Mouse (Mus musculus) neural tube, embryonic 11.5 days (tissue): ENCODE results near the gene Prdm9. TPM values are rescaled to one million over a fixed set of nuclear protein-coding genes. Genes with fewer than 3 reads are reported as not detected.
"Not testable (repeated sequence)": the region's sequence is repeated elsewhere in the genome, so short reads cannot be mapped to it uniquely, and the experiment has no call there.

Experiments
- ATAC-seq: fragments of 200-750 bp; cut with Nextera tagmentation; 2 replicates; pipeline ENCODE4 v1.8.0; 2017; ENCODE audit warnings: moderate number of reproducible peaks, mild to moderate bottlenecking, moderate TSS enrichment, moderate library complexity; ENCODE audit not compliant: insufficient read depth, low FRiP score, low TSS enrichment
- DNase-seq: peaks from one replicate; pipeline ENCODE4 v3.0.0-alpha.2; 2015; ENCODE audit warnings: low spot score
- H3K27ac ChIP-seq: fragments of 300-500 bp; sonication (generic); 2 replicates; pipeline ENCODE4 v1.5.1; 2014; ENCODE audit warnings: low read depth, mild to moderate bottlenecking, low read length
- H3K27me3 ChIP-seq: fragments of 300-500 bp; sonication (generic); 2 replicates; pipeline ENCODE4 v1.6.1; 2014; ENCODE audit warnings: mild to moderate bottlenecking, low read length, mixed read lengths; ENCODE audit not compliant: control insufficient read depth, insufficient read depth
- H3K36me3 ChIP-seq: fragments of 300-500 bp; sonication (generic); 2 replicates; pipeline ENCODE4 v1.6.1; 2014; ENCODE audit warnings: mild to moderate bottlenecking, low read length, moderate library complexity, mixed read lengths; ENCODE audit not compliant: control insufficient read depth, insufficient read depth
- H3K4me1 ChIP-seq: fragments of 300-500 bp; sonication (generic); 2 replicates; pipeline ENCODE4 v1.6.1; 2014; ENCODE audit warnings: low read length, mixed read lengths; ENCODE audit not compliant: control insufficient read depth, insufficient read depth
- H3K4me2 ChIP-seq: fragments of 300-500 bp; sonication (generic); 2 replicates; pipeline ENCODE4 v1.6.1; 2014; ENCODE audit warnings: low read depth, mild to moderate bottlenecking, moderate library complexity
- H3K4me3 ChIP-seq: fragments of 300-500 bp; sonication (generic); 2 replicates; pipeline ENCODE4 v1.5.1; 2014; ENCODE audit warnings: low read depth, low read length
- H3K9ac ChIP-seq: fragments of 300-500 bp; sonication (generic); 2 replicates; pipeline ENCODE4 v1.6.1; 2014; ENCODE audit warnings: mild to moderate bottlenecking, low read length
- H3K9me3 ChIP-seq: fragments of 300-500 bp; sonication (generic); 2 replicates; pipeline ENCODE4 v1.6.1; 2016; ENCODE audit warnings: low read length; ENCODE audit not compliant: control insufficient read depth
- WGBS: fragments of 180-500 bp; shearing (Covaris S2); extraction: QIAGEN DNeasy Blood & Tissue Kit; methylation state at CpG from one replicate; pipeline ENCODE4 v1.1.7; 2014; 5-methylcytosine and 5-hydroxymethylcytosine counted together
- polyA plus RNA-seq: library from polyadenylated mRNA; unstranded; fragments of >200 nt; fragmentation: Nextera tagmentation; extraction: Ambion mirVana; gene quantifications from 2 replicates; pipeline ENCODE4 v1.2.1, GENCODE M21; 2014

Prdm9 gene
- polyA plus RNA-seq, 1 experiment from 2014 or later, result 1.0 TPM

DNA sequence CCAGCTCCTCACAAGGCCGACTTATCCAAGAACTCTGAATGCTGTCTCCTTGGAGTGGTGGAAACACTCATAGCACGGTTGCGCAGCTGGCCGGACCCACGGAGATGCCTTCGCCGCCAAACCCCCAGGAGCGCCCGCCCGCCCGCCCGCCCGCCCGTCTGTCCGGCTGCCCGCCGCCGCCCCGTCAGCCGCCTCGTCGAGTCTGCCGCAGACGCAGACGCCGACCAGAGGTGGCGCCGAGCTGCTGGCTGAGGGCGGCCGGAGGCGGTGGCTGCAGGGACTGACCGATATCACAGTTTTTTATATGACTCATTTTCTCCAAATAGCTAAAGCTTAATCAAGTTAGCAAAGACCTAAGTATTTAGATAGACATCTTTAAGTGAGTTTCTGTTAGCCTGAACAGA is 13.1 kb upstream of the Prdm9 start:
- H3K4me1 ChIP-seq, result no peaks in the 10 kb centered on the region
- peak overlapping the region; percentile 14; the same call in 1 of the 2 replicates for H3K4me3 ChIP-seq
- 3% methylated on average over 31 of the region's 32 CpGs for WGBS
- no peaks in the 10 kb centered on the region for H3K36me3 ChIP-seq
- H3K27ac ChIP-seq, result no peak overlapping the region
- no peaks in the 10 kb centered on the region for H3K27me3 ChIP-seq
- ATAC-seq (no peak; the same call in 1 of the 2 replicates), DNase-seq (peak; percentile 61)
- H3K9me3 ChIP-seq, result no peaks in the 10 kb centered on the region
- H3K4me2 ChIP-seq, result peak overlapping the region; percentile 29
- H3K9ac ChIP-seq, result no peak overlapping the region

DNA sequence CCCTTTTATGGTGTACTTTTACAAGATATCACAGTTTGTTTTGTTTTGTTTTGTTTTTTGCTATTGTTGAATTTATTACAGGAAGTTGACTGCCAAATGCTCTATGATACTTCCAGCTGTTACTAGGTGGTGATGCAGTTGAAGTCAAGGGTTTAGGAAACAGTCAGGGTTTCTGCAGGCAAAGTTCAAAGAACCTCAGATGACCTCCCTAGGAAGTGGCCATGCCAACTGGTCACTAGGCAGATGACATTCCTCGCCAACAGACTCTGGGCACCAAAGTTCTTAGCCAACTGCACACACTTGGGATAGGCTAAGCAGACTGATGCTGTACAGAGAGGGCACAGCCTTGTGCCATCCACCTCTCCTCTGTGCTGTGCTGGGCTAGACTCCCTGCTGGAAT is 10.9 kb upstream of the Prdm9 start:
- H3K4me3 ChIP-seq, result no peak overlapping the region
- H3K9ac ChIP-seq, result no peak overlapping the region
- DNase-seq (no peak), ATAC-seq (no peak)
- H3K4me1 ChIP-seq, result no peaks in the 10 kb centered on the region
- no peak overlapping the region for H3K27ac ChIP-seq
- H3K4me2 ChIP-seq, result no peak overlapping the region
- WGBS, result 80% methylated on average over 1 of the region's 1 CpGs
- H3K36me3 ChIP-seq, result no peaks in the 10 kb centered on the region
- H3K27me3 ChIP-seq, result no peaks in the 10 kb centered on the region
- no peaks in the 10 kb centered on the region for H3K9me3 ChIP-seq

DNA sequence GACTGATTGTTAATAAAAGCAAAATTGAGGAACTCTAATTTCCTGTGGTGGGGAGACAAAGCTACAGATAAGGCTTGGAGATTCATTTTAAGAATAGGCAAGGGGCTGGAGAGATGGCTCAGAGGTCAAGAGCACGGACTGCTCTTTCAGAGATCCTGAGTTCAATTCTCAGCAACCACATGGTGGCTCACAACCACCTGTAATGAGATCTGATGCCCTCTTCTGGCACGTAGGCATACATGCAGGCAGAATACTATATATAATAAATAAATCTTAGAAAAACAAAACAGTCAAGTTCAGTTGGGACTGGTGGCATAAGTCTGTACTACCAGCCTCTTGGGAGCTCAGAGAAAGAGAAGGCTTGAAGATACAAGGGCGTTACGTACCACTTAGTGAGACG is 2.8 kb upstream of the Prdm9 start:
- H3K9ac ChIP-seq, result no peak overlapping the region
- DNase-seq (no peak), ATAC-seq (no peak)
- H3K27ac ChIP-seq, result no peak overlapping the region
- WGBS, result 76% methylated on average over 5 of the region's 5 CpGs
- H3K27me3 ChIP-seq, result no peaks in the 10 kb centered on the region
- H3K4me2 ChIP-seq, result no peak overlapping the region
- H3K9me3 ChIP-seq, result no peaks in the 10 kb centered on the region
- H3K4me3 ChIP-seq, result no peak overlapping the region
- 0 out of 2 replicates have a peak, but pooled peaks cover 3% of the 10 kb centered on the region for H3K4me1 ChIP-seq
- H3K36me3 ChIP-seq, result no peaks in the 10 kb centered on the region

DNA sequence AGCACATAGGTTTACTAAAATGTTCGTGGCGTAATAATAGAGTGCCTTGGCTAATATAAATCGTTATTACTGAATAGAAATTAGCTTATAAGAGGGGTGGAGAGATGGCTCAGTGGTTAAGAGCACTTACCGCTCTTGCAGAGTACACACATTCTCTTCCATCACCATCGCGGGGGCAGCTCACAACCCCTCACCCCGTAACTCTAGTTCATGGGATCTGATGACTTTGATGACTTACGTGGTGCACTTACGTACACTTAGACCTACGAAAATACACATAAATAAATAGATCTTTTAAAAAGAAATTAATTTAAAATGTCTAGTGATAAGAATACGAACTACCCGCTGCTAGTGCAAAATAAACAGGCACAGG is 760 bp upstream of the Prdm9 start:
- Histone ChIP-seq H3K27me3 (no peaks in the 10 kb centered on the region), H3K4me1 (0 out of 2 replicates have a peak, but pooled peaks cover 3% of the 10 kb centered on the region), H3K9ac (no peak overlapping the region), H3K27ac (no peak overlapping the region), H3K4me3 (peak overlapping the region; percentile 58), H3K4me2 (peak overlapping the region; percentile 33), H3K36me3 (no peaks in the 10 kb centered on the region), H3K9me3 (no peaks in the 10 kb centered on the region)
- ATAC-seq (no peak), DNase-seq (no peak)
- WGBS, result 51% methylated on average over 12 of the region's 12 CpGs

DNA sequence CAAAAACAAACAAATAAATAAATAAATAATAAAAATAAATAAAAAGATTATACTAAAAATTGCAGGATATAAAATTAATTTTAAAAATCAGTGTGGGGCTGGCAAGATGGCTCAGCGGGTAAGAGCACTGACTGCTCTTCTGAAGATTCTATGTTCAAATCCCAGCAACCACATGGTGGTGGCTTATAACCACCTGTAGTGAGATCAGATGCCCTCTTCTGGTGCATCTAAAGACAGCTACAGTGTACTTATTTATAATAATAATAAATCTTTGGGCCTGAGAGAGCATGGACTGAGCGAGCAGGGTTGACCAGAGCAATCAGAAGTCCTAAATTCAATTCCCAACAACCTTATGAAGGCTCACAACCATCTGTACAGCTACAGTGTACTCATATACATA is 4.2 kb downstream of the Prdm9 start:
- Histone ChIP-seq H3K36me3 (no peaks in the 10 kb centered on the region), H3K9me3 (no peaks in the 10 kb centered on the region), H3K9ac (no peak overlapping the region), H3K4me2 (no peak overlapping the region), H3K4me3 (no peak overlapping the region), H3K4me1 (0 out of 2 replicates have a peak, but pooled peaks cover 3% of the 10 kb centered on the region), H3K27ac (no peak overlapping the region), H3K27me3 (no peaks in the 10 kb centered on the region)
- no peak for DNase-seq
- WGBS, result 89% methylated on average over 2 of the region's 2 CpGs
- ATAC-seq, result no peak

DNA sequence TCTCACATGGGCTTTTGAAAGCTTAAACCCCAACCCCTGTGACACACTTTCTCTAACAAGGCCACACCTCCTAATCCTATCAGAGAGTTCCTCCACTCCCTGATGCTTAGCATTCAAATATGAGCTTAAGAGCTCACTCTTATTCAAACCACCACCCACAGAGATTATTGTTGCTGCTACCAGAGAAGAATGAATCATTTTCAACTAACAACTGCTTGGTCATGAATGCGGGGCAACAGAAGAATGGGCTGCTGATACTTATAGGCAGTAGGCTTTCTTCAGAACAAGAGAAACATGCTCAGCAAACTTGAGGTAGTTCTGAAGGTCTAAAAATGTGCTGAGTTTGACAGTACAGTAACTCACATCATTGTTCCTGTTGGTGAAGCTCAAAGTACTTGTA is 14.4 kb downstream of the Prdm9 start:
- H3K9ac ChIP-seq, result no peak overlapping the region
- 50% methylated on average over 1 of the region's 1 CpGs for WGBS
- no peak overlapping the region for H3K4me3 ChIP-seq
- H3K27me3 ChIP-seq, result no peaks in the 10 kb centered on the region
- ATAC-seq, result no peak
- DNase-seq, result no peak
- H3K4me1 ChIP-seq, result no peaks in the 10 kb centered on the region
- no peaks in the 10 kb centered on the region for H3K36me3 ChIP-seq
- H3K27ac ChIP-seq, result no peak overlapping the region
- no peak overlapping the region for H3K4me2 ChIP-seq
- H3K9me3 ChIP-seq, result no peaks in the 10 kb centered on the region

DNA sequence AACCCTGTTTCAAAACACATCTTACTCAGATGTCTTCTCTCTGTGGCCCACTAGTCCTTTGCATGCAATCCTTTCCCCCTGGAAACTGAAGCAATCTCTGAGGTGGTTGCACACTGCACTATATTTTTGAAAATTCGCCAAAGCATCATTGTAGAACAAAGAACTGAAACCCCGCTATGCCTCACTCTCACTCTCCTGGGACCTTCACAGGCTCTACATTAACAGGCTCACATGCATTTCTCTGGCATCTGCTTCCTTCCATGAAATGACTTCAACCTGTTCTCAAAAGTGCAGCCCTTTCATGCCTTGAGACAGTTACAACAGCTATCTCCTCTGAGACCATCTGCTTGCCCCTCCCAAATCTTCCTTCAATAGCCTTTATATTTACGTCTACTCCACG is 17.7 kb downstream of the Prdm9 start:
- DNase-seq, result no peak
- Histone ChIP-seq H3K9me3 (no peaks in the 10 kb centered on the region), H3K36me3 (no peaks in the 10 kb centered on the region), H3K4me1 (no peaks in the 10 kb centered on the region), H3K9ac (no peak overlapping the region), H3K4me2 (no peak overlapping the region), H3K4me3 (no peak overlapping the region), H3K27me3 (no peaks in the 10 kb centered on the region), H3K27ac (no peak overlapping the region)
- WGBS, result 72% methylated on average over 4 of the region's 4 CpGs
- ATAC-seq, result no peak

DNA sequence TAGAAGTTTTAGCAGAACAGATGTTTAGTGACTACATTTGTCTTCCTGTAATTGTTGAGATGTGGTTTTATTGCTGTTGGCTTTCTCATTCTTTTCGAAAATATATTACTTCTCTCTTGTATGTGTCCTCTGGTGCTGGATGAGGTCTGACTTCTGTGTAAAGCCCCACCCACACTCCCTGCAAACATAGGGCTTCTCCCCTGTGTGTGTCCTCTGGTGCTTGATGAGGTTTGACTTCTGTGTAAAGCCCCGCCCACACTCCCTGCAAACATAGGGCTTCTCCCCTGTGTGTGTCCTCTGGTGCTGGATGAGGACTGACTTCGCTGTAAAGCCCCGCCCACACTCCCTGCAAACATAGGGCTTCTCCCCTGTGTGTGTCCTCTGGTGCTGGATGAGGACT is 20.3 kb downstream of the Prdm9 start:
- H3K4me1 ChIP-seq, H3K36me3 ChIP-seq, H3K4me2 ChIP-seq, H3K27me3 ChIP-seq, H3K27ac ChIP-seq, H3K9me3 ChIP-seq, DNase-seq, ATAC-seq, H3K9ac ChIP-seq, H3K4me3 ChIP-seq: not testable (repeated sequence)
- 50% methylated on average over 4 of the region's 4 CpGs for WGBS

DNA sequence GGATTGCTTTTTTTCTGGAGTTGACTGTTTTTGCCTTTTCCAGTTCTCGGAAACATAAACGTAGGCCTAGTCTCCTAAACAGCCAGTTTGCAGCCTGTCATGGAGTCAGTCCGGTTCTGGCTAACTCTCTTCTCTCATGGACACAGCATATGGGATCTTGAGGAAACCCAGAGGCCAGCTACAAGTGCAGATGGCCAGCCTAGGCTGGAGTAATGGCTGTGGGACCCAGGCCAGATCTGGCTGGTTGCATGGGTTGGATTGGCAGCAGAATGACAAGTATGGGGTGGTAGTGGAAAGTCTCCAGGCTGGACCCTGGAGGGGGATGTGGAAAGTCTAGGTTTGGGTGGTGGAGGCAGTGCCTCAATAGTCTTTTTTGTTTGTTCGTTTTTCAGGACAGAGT is 23.8 kb downstream of the Prdm9 start:
- Histone ChIP-seq H3K4me2 (no peak overlapping the region), H3K9me3 (no peaks in the 10 kb centered on the region), H3K4me3 (no peak overlapping the region), H3K36me3 (no peaks in the 10 kb centered on the region), H3K27ac (no peak overlapping the region), H3K9ac (no peak overlapping the region), H3K4me1 (no peaks in the 10 kb centered on the region), H3K27me3 (peaks cover under 1% of the 10 kb centered on the region; the same call in 1 of the 2 replicates)
- DNase-seq, result no peak
- 84% methylated on average over 4 of the region's 4 CpGs for WGBS
- no peak for ATAC-seq
